Mouse (Mus musculus): Measurements from ENCODE around the gene Dbndd1. TPM values are rescaled to one million over a fixed set of nuclear protein-coding genes. Genes with fewer than 3 reads are reported as not detected.
"Not testable (repeated sequence)": the region's sequence is repeated elsewhere in the genome, so short reads cannot be mapped to it uniquely, and the experiment has no call there.

The Dbndd1 gene
- polyA plus RNA-seq (2015; fragmentation: Nextera tagmentation; extraction: Ambion mirVana): 95.9 and 103 TPM in 2 replicates

- H3K27ac ChIP-seq (ENCODE audit: low read length): peak within 1 kb of the TSS; percentile 95
- under 1% methylated on average over 58 of the region's 63 CpGs for WGBS
- H3K9me3 ChIP-seq (replicated peaks; ENCODE audit: control insufficient read depth, low read length, poor library complexity, severe bottlenecking): no peaks in the 10 kb centered on the region
- ATAC-seq: peak; percentile 64
- H3K4me1 ChIP-seq (ENCODE audit: control insufficient read depth, insufficient read depth, low read length): peaks cover 35% of the 10 kb centered on the region
- no peaks in the 10 kb centered on the region for H3K27me3 ChIP-seq (ENCODE audit: control insufficient read depth, insufficient read depth, low read depth, low read length)
- H3K36me3 ChIP-seq (ENCODE audit: control insufficient read depth, insufficient read depth, low read length): no peaks in the 10 kb centered on the region; the same call in 1 of the 2 replicates
- peak within 1 kb of the TSS; percentile 96 for H3K9ac ChIP-seq (ENCODE audit: low read depth, low read length)
- peak within 1 kb of the TSS; percentile 73 for H3K4me3 ChIP-seq (ENCODE audit: low read depth, low read length)
- peak within 1 kb of the TSS; percentile 89 for H3K4me2 ChIP-seq (ENCODE audit: low read length)
Observed at GRCm38 (mm10) chr8:123514781-123515539, at the start of gene Dbndd1. Gene Dbndd1, minus strand, starts transcription at chr8:123515463.

GRCm38 (mm10) chr8:123564221-123564620 lies 49.0 kb upstream of the Dbndd1 start:
- not testable (repeated sequence) for H3K4me3 ChIP-seq (ENCODE audit: low read depth, low read length); H3K9me3 ChIP-seq (replicated peaks; ENCODE audit: control insufficient read depth, low read length, poor library complexity, severe bottlenecking); H3K4me2 ChIP-seq (ENCODE audit: low read length); ATAC-seq; H3K4me1 ChIP-seq (ENCODE audit: control insufficient read depth, insufficient read depth, low read length); H3K27ac ChIP-seq (ENCODE audit: low read length); H3K9ac ChIP-seq (ENCODE audit: low read depth, low read length); H3K27me3 ChIP-seq (ENCODE audit: control insufficient read depth, insufficient read depth, low read depth, low read length); H3K36me3 ChIP-seq (ENCODE audit: control insufficient read depth, insufficient read depth, low read length)
- WGBS: no CpG with 5 or more reads among the region's 45 CpGs

GRCm38 (mm10) chr8:123537641-123538040 lies 22.4 kb upstream of the Dbndd1 start:
- not testable (repeated sequence) for ATAC-seq; H3K27me3 ChIP-seq (ENCODE audit: control insufficient read depth, insufficient read depth, low read depth, low read length); H3K9me3 ChIP-seq (replicated peaks; ENCODE audit: control insufficient read depth, low read length, poor library complexity, severe bottlenecking); H3K27ac ChIP-seq (ENCODE audit: low read length); H3K4me1 ChIP-seq (ENCODE audit: control insufficient read depth, insufficient read depth, low read length); H3K4me3 ChIP-seq (ENCODE audit: low read depth, low read length); H3K4me2 ChIP-seq (ENCODE audit: low read length); H3K9ac ChIP-seq (ENCODE audit: low read depth, low read length)
- 80% methylated on average over 6 of the region's 14 CpGs for WGBS
- peaks cover 15% of the 10 kb centered on the region for H3K36me3 ChIP-seq (ENCODE audit: control insufficient read depth, insufficient read depth, low read length)

- WGBS: 24% methylated on average over 10 of the region's 10 CpGs
- Histone ChIP-seq H3K4me2 (ENCODE audit: low read length) (no peak overlapping the region), H3K9me3 (replicated peaks; ENCODE audit: control insufficient read depth, low read length, poor library complexity, severe bottlenecking) (no peaks in the 10 kb centered on the region), H3K4me1 (ENCODE audit: control insufficient read depth, insufficient read depth, low read length) (no peaks in the 10 kb centered on the region), H3K4me3 (ENCODE audit: low read depth, low read length) (no peak overlapping the region), H3K27ac (ENCODE audit: low read length) (no peak overlapping the region), H3K27me3 (ENCODE audit: control insufficient read depth, insufficient read depth, low read depth, low read length) (no peaks in the 10 kb centered on the region), H3K9ac (ENCODE audit: low read depth, low read length) (no peak overlapping the region), H3K36me3 (ENCODE audit: control insufficient read depth, insufficient read depth, low read length) (peaks cover 20% of the 10 kb centered on the region)
- ATAC-seq: no peak
Observed at GRCm38 (mm10) chr8:123536990-123537380, 21.7 kb upstream of the Dbndd1 start.

- Histone ChIP-seq H3K36me3 (ENCODE audit: control insufficient read depth, insufficient read depth, low read length) (peaks cover 23% of the 10 kb centered on the region), H3K27ac (ENCODE audit: low read length) (no peak overlapping the region), H3K27me3 (ENCODE audit: control insufficient read depth, insufficient read depth, low read depth, low read length) (no peaks in the 10 kb centered on the region), H3K9me3 (replicated peaks; ENCODE audit: control insufficient read depth, low read length, poor library complexity, severe bottlenecking) (no peaks in the 10 kb centered on the region), H3K4me2 (ENCODE audit: low read length) (no peak overlapping the region), H3K9ac (ENCODE audit: low read depth, low read length) (no peak overlapping the region), H3K4me3 (ENCODE audit: low read depth, low read length) (no peak overlapping the region), H3K4me1 (ENCODE audit: control insufficient read depth, insufficient read depth, low read length) (no peaks in the 10 kb centered on the region)
- ATAC-seq: no peak
- 89% methylated on average over 9 of the region's 9 CpGs for WGBS
Observed at GRCm38 (mm10) chr8:123536242-123536989, 21.2 kb upstream of the Dbndd1 start.

GRCm38 (mm10) chr8:123527720-123528489 lies 12.6 kb upstream of the Dbndd1 start:
- Histone ChIP-seq H3K4me2 (ENCODE audit: low read length) (no peak overlapping the region), H3K36me3 (ENCODE audit: control insufficient read depth, insufficient read depth, low read length) (peaks cover 64% of the 10 kb centered on the region), H3K9ac (ENCODE audit: low read depth, low read length) (no peak overlapping the region), H3K4me1 (ENCODE audit: control insufficient read depth, insufficient read depth, low read length) (no peaks in the 10 kb centered on the region), H3K27ac (ENCODE audit: low read length) (no peak overlapping the region), H3K4me3 (ENCODE audit: low read depth, low read length) (no peak overlapping the region), H3K9me3 (replicated peaks; ENCODE audit: control insufficient read depth, low read length, poor library complexity, severe bottlenecking) (no peaks in the 10 kb centered on the region), H3K27me3 (ENCODE audit: control insufficient read depth, insufficient read depth, low read depth, low read length) (no peaks in the 10 kb centered on the region)
- ATAC-seq: no peak
- 94% methylated on average over 25 of the region's 25 CpGs for WGBS

GRCm38 (mm10) chr8:123520048-123520447 lies 4.8 kb upstream of the Dbndd1 start:
- not testable (repeated sequence) for H3K9ac ChIP-seq (ENCODE audit: low read depth, low read length); H3K4me2 ChIP-seq (ENCODE audit: low read length); H3K27me3 ChIP-seq (ENCODE audit: control insufficient read depth, insufficient read depth, low read depth, low read length); H3K4me3 ChIP-seq (ENCODE audit: low read depth, low read length); ATAC-seq; H3K9me3 ChIP-seq (replicated peaks; ENCODE audit: control insufficient read depth, low read length, poor library complexity, severe bottlenecking); H3K27ac ChIP-seq (ENCODE audit: low read length)
- WGBS: 95% methylated on average over 1 of the region's 1 CpGs
- Histone ChIP-seq H3K4me1 (ENCODE audit: control insufficient read depth, insufficient read depth, low read length) (peaks cover 20% of the 10 kb centered on the region), H3K36me3 (ENCODE audit: control insufficient read depth, insufficient read depth, low read length) (peaks cover 20% of the 10 kb centered on the region)

GRCm38 (mm10) chr8:123518667-123519066 lies 3.4 kb upstream of the Dbndd1 start, which contains the start of gene Gas8:
Gene Gas8, plus strand, starts transcription at chr8:123518834.
- Histone ChIP-seq H3K27ac (ENCODE audit: low read length) (peak within 1 kb of the TSS; percentile 43), H3K9ac (ENCODE audit: low read depth, low read length) (peak within 1 kb of the TSS; percentile 89), H3K9me3 (replicated peaks; ENCODE audit: control insufficient read depth, low read length, poor library complexity, severe bottlenecking) (no peaks in the 10 kb centered on the region), H3K4me1 (ENCODE audit: control insufficient read depth, insufficient read depth, low read length) (peaks cover 23% of the 10 kb centered on the region), H3K4me3 (ENCODE audit: low read depth, low read length) (peak within 1 kb of the TSS; percentile 79), H3K27me3 (ENCODE audit: control insufficient read depth, insufficient read depth, low read depth, low read length) (no peaks in the 10 kb centered on the region), H3K36me3 (ENCODE audit: control insufficient read depth, insufficient read depth, low read length) (peaks cover 12% of the 10 kb centered on the region), H3K4me2 (ENCODE audit: low read length) (peak within 1 kb of the TSS; percentile 96)
- WGBS: under 1% methylated on average over 19 of the region's 20 CpGs
- peak; percentile 89 for ATAC-seq
